ENCODE assay signal across 9 mouse cellular contexts in genomic region chr4:142071243-142071991, GRCm38 (mm10). TPM values are rescaled to one million over a fixed set of nuclear protein-coding genes. Genes with fewer than 3 reads are reported as not detected.
DNase-seq lines count a peak whose midpoint lies in the region; ATAC-seq and TF ChIP-seq lines count a peak whose summit lies in the region.
"Had no signal": no experiment of that assay in that cellular context is flagged by ENCODE, and none has a peak within 500 bp of the region (broad histone marks: within the 10 kb centered on the region; RNA-seq: fewer than 3 reads in every experiment).

No protein-coding gene starts in this region.

- H3K9me3 ChIP-seq in lung, embryonic 14.5 days (ENCODE audit: low read depth, low read length), result no peaks in the 10 kb centered on the region
- no peaks in the 10 kb centered on the region for H3K9me3 ChIP-seq in lung, postnatal 0 days (ENCODE audit: low read length)
- no peaks in the 10 kb centered on the region for H3K9me3 ChIP-seq in intestine, embryonic 15.5 days
- no peaks in the 10 kb centered on the region for H3K9me3 ChIP-seq in stomach, postnatal 0 days (ENCODE audit: control insufficient read depth, low read length)

- DNase-seq in lung, embryonic 14.5 days, result peak; percentile 26
- no peak for DNase-seq in lung, postnatal 0 days (ENCODE audit: low spot score)
- peak; percentile 86 for DNase-seq in cerebellum, postnatal 14 days
- peak; percentile 69 for DNase-seq in stomach, postnatal 0 days (ENCODE audit: low spot score)
- no peak for DNase-seq in MN1 (ENCODE audit: low spot score)
- DNase-seq in gastrocnemius, postnatal 14 days, result no peak
- DNase-seq: retina, postnatal 1 day had no signal

- H3K4me1 ChIP-seq in lung, embryonic 14.5 days (ENCODE audit: insufficient read depth), result peaks cover 13% of the 10 kb centered on the region
- 0 out of 2 replicates have a peak, but pooled peaks cover 3% of the 10 kb centered on the region for H3K4me1 ChIP-seq in lung, postnatal 0 days (ENCODE audit: insufficient read depth, low read depth, low read length)
- peaks cover 38% of the 10 kb centered on the region for H3K4me1 ChIP-seq in intestine, embryonic 15.5 days (replicated peaks)
- peaks cover 7% of the 10 kb centered on the region; the same call in 1 of the 2 replicates for H3K4me1 ChIP-seq in stomach, postnatal 0 days (replicated peaks; ENCODE audit: control insufficient read depth, insufficient read depth)

- ATAC-seq in lung, embryonic 14.5 days (ENCODE audit: insufficient read depth), result no peak
- ATAC-seq in lung, postnatal 0 days, result no peak
- peak; percentile 32; the same call in 1 of the 2 replicates for ATAC-seq in intestine, embryonic 15.5 days
- ATAC-seq in stomach, postnatal 0 days (ENCODE audit: low FRiP score, low TSS enrichment), result peak; percentile 47

- no peak overlapping the region for H3K4me2 ChIP-seq in lung, embryonic 14.5 days
- H3K4me2 ChIP-seq in lung, postnatal 0 days (replicated peaks; ENCODE audit: low read depth, low read length), result no peak overlapping the region
- H3K4me2 ChIP-seq in intestine, embryonic 15.5 days (replicated peaks), result 0 out of 2 replicates have a peak overlapping the region, but pooled peaks have one; percentile 9
- 0 out of 2 replicates have a peak overlapping the region, but pooled peaks have one; percentile 25 for H3K4me2 ChIP-seq in stomach, postnatal 0 days (replicated peaks; ENCODE audit: low read depth)

- no peak overlapping the region for H3K4me3 ChIP-seq in lung, embryonic 14.5 days (ENCODE audit: low read depth, low read length)
- no peak overlapping the region for H3K4me3 ChIP-seq in lung, postnatal 0 days (ENCODE audit: low read depth, low read length)
- H3K4me3 ChIP-seq in intestine, embryonic 15.5 days (replicated peaks), result no peak overlapping the region
- no peak overlapping the region for H3K4me3 ChIP-seq in stomach, postnatal 0 days (ENCODE audit: low read depth, low read length)

- H3K27me3 ChIP-seq in lung, embryonic 14.5 days (ENCODE audit: insufficient read depth, low read length), result no peaks in the 10 kb centered on the region
- H3K27me3 ChIP-seq in lung, postnatal 0 days (replicated peaks; ENCODE audit: insufficient read depth, low read length), result no peaks in the 10 kb centered on the region
- H3K27me3 ChIP-seq in intestine, embryonic 15.5 days (replicated peaks), result no peaks in the 10 kb centered on the region
- no peaks in the 10 kb centered on the region for H3K27me3 ChIP-seq in stomach, postnatal 0 days (ENCODE audit: control insufficient read depth, insufficient read depth, low read length)

- no peak for TF ChIP-seq CTCF in lung, embryonic 14.5 days (IDR thresholded peaks at IDR 0.05; ENCODE audit: low read depth)
- no peak for TF ChIP-seq CTCF in lung, postnatal 0 days (IDR thresholded peaks at IDR 0.05)
- no peak for TF ChIP-seq CTCF in stomach, postnatal 0 days (IDR thresholded peaks at IDR 0.05; ENCODE audit: low read depth)

- TF ChIP-seq EP300 in lung, postnatal 0 days (IDR thresholded peaks at IDR 0.05), result no peak
- TF ChIP-seq EP300 in stomach, postnatal 0 days (optimal IDR thresholded peaks at IDR 0.05), result no peak

- intact Hi-C loops in gastrocnemius, postnatal 14 days (cut with DNase I; ENCODE audit: low total_unique reads), result no loop called here

- H3K36me3 ChIP-seq in lung, embryonic 14.5 days (ENCODE audit: insufficient read depth), result no peaks in the 10 kb centered on the region
- H3K36me3 ChIP-seq in lung, postnatal 0 days (ENCODE audit: insufficient read depth, low read length), result no peaks in the 10 kb centered on the region
- 0 out of 2 replicates have a peak, but pooled peaks cover 4% of the 10 kb centered on the region for H3K36me3 ChIP-seq in intestine, embryonic 15.5 days
- H3K36me3 ChIP-seq in stomach, postnatal 0 days (ENCODE audit: control insufficient read depth, insufficient read depth, low read length), result no peaks in the 10 kb centered on the region

- no peak overlapping the region for H3K9ac ChIP-seq in lung, embryonic 14.5 days
- H3K9ac ChIP-seq in lung, postnatal 0 days (replicated peaks; ENCODE audit: low read depth), result no peak overlapping the region
- H3K9ac ChIP-seq in intestine, embryonic 15.5 days, result no peak overlapping the region
- no peak overlapping the region for H3K9ac ChIP-seq in stomach, postnatal 0 days (ENCODE audit: low read length)

- no peak overlapping the region for H3K27ac ChIP-seq in lung, embryonic 14.5 days (ENCODE audit: low read depth)
- H3K27ac ChIP-seq in lung, postnatal 0 days (ENCODE audit: low read length), result no peak overlapping the region; the same call in 1 of the 2 replicates
- peak overlapping the region; percentile 64 for H3K27ac ChIP-seq in intestine, embryonic 15.5 days
- H3K27ac ChIP-seq in stomach, postnatal 0 days (replicated peaks), result peak overlapping the region; percentile 89
- H3K27ac ChIP-seq: macrophage had no signal

- 20% methylated on average over 18 of the region's 18 CpGs for WGBS in lung, embryonic 14.5 days
- WGBS in lung, postnatal 0 days, result 26% methylated on average over 18 of the region's 18 CpGs
- WGBS in intestine, embryonic 15.5 days, result 20% methylated on average over 18 of the region's 18 CpGs
- 24% methylated on average over 18 of the region's 18 CpGs for WGBS in stomach, postnatal 0 days

RNA-seq across cellular contexts. Expression of gene Tmem51, which starts 12.7 kb away (rescaled TPM):
- polyA plus RNA-seq in lung, embryonic 14.5 days (2014; fragmentation: Nextera tagmentation; extraction: Ambion mirVana), result 17.1 and 20.7 TPM in 2 replicates
- polyA plus RNA-seq in lung, postnatal 0 days (2015; fragmentation: Nextera tagmentation; extraction: Ambion mirVana), result 18.9 and 22.1 TPM in 2 replicates
- 103 and 109 TPM in 2 replicates for polyA plus RNA-seq in intestine, embryonic 15.5 days (2015; fragmentation: Nextera tagmentation; extraction: Ambion mirVana)
- polyA plus RNA-seq in stomach, postnatal 0 days (2015; fragmentation: Nextera tagmentation; extraction: Ambion mirVana), result 79.0 and 90.0 TPM in 2 replicates
- 1 to 10 TPM; 2.5 to 2.8 TPM for total RNA-seq in gastrocnemius, postnatal 14 days (2021)

RNA-seq across cellular contexts. Expression of gene Fhad1, which starts 56.5 kb away (rescaled TPM):
- 0.68 and 1.4 TPM in 2 replicates for polyA plus RNA-seq in lung, embryonic 14.5 days (2014; fragmentation: Nextera tagmentation; extraction: Ambion mirVana)
- 6.5 and 8.3 TPM in 2 replicates for polyA plus RNA-seq in lung, postnatal 0 days (2015; fragmentation: Nextera tagmentation; extraction: Ambion mirVana)
- 1.4 and 2.3 TPM in 2 replicates for polyA plus RNA-seq in intestine, embryonic 15.5 days (2015; fragmentation: Nextera tagmentation; extraction: Ambion mirVana)
- polyA plus RNA-seq in stomach, postnatal 0 days (2015; fragmentation: Nextera tagmentation; extraction: Ambion mirVana), result 4.9 and 6.0 TPM in 2 replicates
- total RNA-seq in gastrocnemius, postnatal 14 days (2021), result 1 to 10 TPM; 1.4 to 1.7 TPM

Comparison
In these comparisons a context has a peak if more than half of its experiments do, and no peak if none do; other contexts are left out.
1. DNase-seq: peak in lung, embryonic 14.5 days (single experiment), cerebellum, postnatal 14 days (2 of 2) and stomach, postnatal 0 days (single experiment); none in lung, postnatal 0 days (single experiment), MN1 (single experiment) and gastrocnemius, postnatal 14 days (single experiment).
2. ATAC-seq: peak in intestine, embryonic 15.5 days (single experiment) and stomach, postnatal 0 days (single experiment); none in lung, embryonic 14.5 days (single experiment) and lung, postnatal 0 days (single experiment).
3. H3K27ac ChIP-seq: peak in intestine, embryonic 15.5 days (single experiment) and stomach, postnatal 0 days (single experiment); none in lung, embryonic 14.5 days (single experiment) and lung, postnatal 0 days (single experiment).
4. H3K4me2 ChIP-seq: peak in intestine, embryonic 15.5 days (single experiment) and stomach, postnatal 0 days (single experiment); none in lung, embryonic 14.5 days (single experiment) and lung, postnatal 0 days (single experiment).